ENCODE assay signal across 8 mouse cellular contexts in genomic region chr2:34638955-34639650, GRCm38 (mm10).
DNase-seq lines count a peak whose midpoint lies in the region; ATAC-seq and TF ChIP-seq lines count a peak whose summit lies in the region.

No protein-coding gene starts in this region.

- H3K36me3 ChIP-seq in forebrain, embryonic 13.5 days (ENCODE audit: poor library complexity, severe bottlenecking), result no peaks in the 10 kb centered on the region
- H3K36me3 ChIP-seq in liver, embryonic 15.5 days (replicated peaks), result no peaks in the 10 kb centered on the region
- no peaks in the 10 kb centered on the region for H3K36me3 ChIP-seq in neural tube, embryonic 12.5 days
- no peaks in the 10 kb centered on the region for H3K36me3 ChIP-seq in stomach, postnatal 0 days (ENCODE audit: control insufficient read depth, insufficient read depth, low read length)

- H3K27me3 ChIP-seq in forebrain, embryonic 13.5 days, result peaks cover 12% of the 10 kb centered on the region; the same call in 1 of the 2 replicates
- H3K27me3 ChIP-seq in liver, embryonic 15.5 days, result no peaks in the 10 kb centered on the region
- no peaks in the 10 kb centered on the region for H3K27me3 ChIP-seq in neural tube, embryonic 12.5 days (replicated peaks)
- H3K27me3 ChIP-seq in stomach, postnatal 0 days (ENCODE audit: control insufficient read depth, insufficient read depth, low read length), result no peaks in the 10 kb centered on the region

- H3K9ac ChIP-seq in forebrain, embryonic 13.5 days, result peak overlapping the region; percentile 65
- H3K9ac ChIP-seq in liver, embryonic 15.5 days, result peak overlapping the region; percentile 18; the same call in 1 of the 2 replicates
- peak overlapping the region; percentile 74 for H3K9ac ChIP-seq in neural tube, embryonic 12.5 days
- H3K9ac ChIP-seq in stomach, postnatal 0 days (ENCODE audit: low read length), result peak overlapping the region; percentile 56; the same call in 1 of the 2 replicates

- intact Hi-C loops in heart, postnatal 10 days (cut with DNase I), result loop anchor here (2.0 to 10.0 kb wide), 5 partner anchors 102 to 817 kb away; partner anchors contain the start of gene Pbx3

- ATAC-seq in CD4-positive, CD25-positive, alpha-beta regulatory T cell, adult 4 months, result peak; percentile 74
- peak; percentile 81 for ATAC-seq in forebrain, embryonic 13.5 days
- ATAC-seq in liver, embryonic 15.5 days (ENCODE audit: insufficient read depth), result peak; percentile 55; the same call in 1 of the 2 replicates
- peak; percentile 57 for ATAC-seq in neural tube, embryonic 12.5 days (ENCODE audit: low FRiP score, low read depth)
- ATAC-seq in stomach, postnatal 0 days (ENCODE audit: low FRiP score, low TSS enrichment), result peak; percentile 58

- peak overlapping the region; percentile 78 for H3K4me2 ChIP-seq in forebrain, embryonic 13.5 days
- H3K4me2 ChIP-seq in liver, embryonic 15.5 days, result peak overlapping the region; percentile 80
- H3K4me2 ChIP-seq in neural tube, embryonic 12.5 days (replicated peaks), result peak overlapping the region; percentile 87
- peak overlapping the region; percentile 78 for H3K4me2 ChIP-seq in stomach, postnatal 0 days (replicated peaks; ENCODE audit: low read depth)

- DNase-seq in brain, embryonic 18.5 days (ENCODE audit: low read depth, low spot score), result peak; percentile 75
- peak; percentile 90 to 93 for DNase-seq in heart, postnatal 10 days
- peak; percentile 95 for DNase-seq in kidney, postnatal 4 days
- DNase-seq in stomach, postnatal 0 days (ENCODE audit: low spot score), result peak; percentile 87

- peak; percentile 94 for TF ChIP-seq CTCF in stomach, postnatal 0 days (IDR thresholded peaks at IDR 0.05; ENCODE audit: low read depth)

- no peaks in the 10 kb centered on the region for H3K9me3 ChIP-seq in forebrain, embryonic 13.5 days (replicated peaks)
- H3K9me3 ChIP-seq in liver, embryonic 15.5 days (replicated peaks), result no peaks in the 10 kb centered on the region
- no peaks in the 10 kb centered on the region for H3K9me3 ChIP-seq in neural tube, embryonic 12.5 days
- no peaks in the 10 kb centered on the region for H3K9me3 ChIP-seq in stomach, postnatal 0 days (ENCODE audit: control insufficient read depth, low read length)

- H3K4me3 ChIP-seq in forebrain, embryonic 13.5 days, result peak overlapping the region; percentile 41
- H3K4me3 ChIP-seq in liver, embryonic 15.5 days (replicated peaks), result peak overlapping the region; percentile 47
- peak overlapping the region; percentile 33 for H3K4me3 ChIP-seq in neural tube, embryonic 12.5 days
- H3K4me3 ChIP-seq in stomach, postnatal 0 days (ENCODE audit: low read depth, low read length), result peak overlapping the region; percentile 43

- no peak for TF ChIP-seq EP300 in stomach, postnatal 0 days (optimal IDR thresholded peaks at IDR 0.05)

- no peak overlapping the region for H3K27ac ChIP-seq in forebrain, embryonic 13.5 days
- H3K27ac ChIP-seq in liver, embryonic 15.5 days (replicated peaks), result no peak overlapping the region
- H3K27ac ChIP-seq in neural tube, embryonic 12.5 days, result no peak overlapping the region; the same call in 1 of the 2 replicates
- no peak overlapping the region for H3K27ac ChIP-seq in stomach, postnatal 0 days (replicated peaks)

- H3K4me1 ChIP-seq in forebrain, embryonic 13.5 days, result peaks cover 7% of the 10 kb centered on the region; the same call in 1 of the 2 replicates
- H3K4me1 ChIP-seq in liver, embryonic 15.5 days (replicated peaks), result peaks cover 10% of the 10 kb centered on the region
- peaks cover 9% of the 10 kb centered on the region; the same call in 1 of the 2 replicates for H3K4me1 ChIP-seq in neural tube, embryonic 12.5 days
- H3K4me1 ChIP-seq in stomach, postnatal 0 days (replicated peaks; ENCODE audit: control insufficient read depth, insufficient read depth), result peaks cover 3% of the 10 kb centered on the region; the same call in 1 of the 2 replicates

- 21% methylated on average over 37 of the region's 37 CpGs for WGBS in forebrain, embryonic 13.5 days
- 8% methylated on average over 37 of the region's 37 CpGs for WGBS in liver, embryonic 15.5 days (ENCODE audit: insufficient replicate concordance)
- WGBS in neural tube, embryonic 12.5 days, result 16% methylated on average over 37 of the region's 37 CpGs
- WGBS in stomach, postnatal 0 days, result 11% methylated on average over 37 of the region's 37 CpGs

Comparison
In these comparisons a context has a peak if more than half of its experiments do, and no peak if none do; other contexts are left out.
1. H3K9ac ChIP-seq: peak in every context shown above with its lines; median percentile 74 in neural tube, embryonic 12.5 days; 65 in forebrain, embryonic 13.5 days; 56 in stomach, postnatal 0 days; 18 in liver, embryonic 15.5 days.